Mouse (Mus musculus): ENCODE results near the gene Clasp1.

The Clasp1 gene

DNA sequence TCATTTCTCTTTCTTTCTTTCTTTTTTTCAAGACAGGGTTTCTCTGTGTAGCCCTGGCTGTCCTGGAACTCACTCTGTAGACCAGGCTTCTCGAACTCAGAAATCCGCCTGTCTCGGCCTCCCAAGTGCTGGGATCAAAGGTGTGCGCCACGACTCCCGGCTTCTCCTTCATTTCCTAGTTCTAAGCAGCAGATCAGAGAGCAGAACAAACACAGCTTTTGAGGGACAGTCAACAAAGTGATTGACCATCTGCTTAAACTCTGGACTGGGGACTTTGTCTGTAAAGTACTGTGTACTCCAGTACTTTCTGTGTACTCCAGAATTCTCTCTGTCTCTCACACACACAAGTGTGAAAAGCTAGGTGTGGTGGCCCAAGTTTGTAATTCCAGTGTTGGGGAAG is 14.1 kb downstream of the Clasp1 start:
- no peak for DNase-seq (ENCODE audit: low spot score)

DNA sequence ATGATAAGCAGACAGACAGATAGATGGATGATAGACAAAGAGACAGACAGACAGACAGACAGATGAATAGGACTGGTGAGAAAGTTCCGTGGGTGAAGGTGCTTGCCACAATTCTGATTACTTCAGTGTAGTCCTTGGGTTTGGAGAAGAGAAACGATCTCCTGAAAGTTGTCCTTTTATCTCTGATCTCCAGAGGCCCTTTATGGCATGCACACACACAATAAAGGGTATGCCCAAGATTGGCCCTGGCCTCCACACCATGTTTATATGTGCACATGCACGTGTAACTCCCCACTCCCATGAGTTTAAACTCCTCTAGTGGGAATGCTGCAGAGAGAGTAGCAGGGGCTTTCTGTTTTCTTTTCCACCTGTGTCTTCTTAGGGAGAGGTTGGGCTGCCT is 14.6 kb downstream of the Clasp1 start:
- DNase-seq (ENCODE audit: low spot score), result no peak

DNA sequence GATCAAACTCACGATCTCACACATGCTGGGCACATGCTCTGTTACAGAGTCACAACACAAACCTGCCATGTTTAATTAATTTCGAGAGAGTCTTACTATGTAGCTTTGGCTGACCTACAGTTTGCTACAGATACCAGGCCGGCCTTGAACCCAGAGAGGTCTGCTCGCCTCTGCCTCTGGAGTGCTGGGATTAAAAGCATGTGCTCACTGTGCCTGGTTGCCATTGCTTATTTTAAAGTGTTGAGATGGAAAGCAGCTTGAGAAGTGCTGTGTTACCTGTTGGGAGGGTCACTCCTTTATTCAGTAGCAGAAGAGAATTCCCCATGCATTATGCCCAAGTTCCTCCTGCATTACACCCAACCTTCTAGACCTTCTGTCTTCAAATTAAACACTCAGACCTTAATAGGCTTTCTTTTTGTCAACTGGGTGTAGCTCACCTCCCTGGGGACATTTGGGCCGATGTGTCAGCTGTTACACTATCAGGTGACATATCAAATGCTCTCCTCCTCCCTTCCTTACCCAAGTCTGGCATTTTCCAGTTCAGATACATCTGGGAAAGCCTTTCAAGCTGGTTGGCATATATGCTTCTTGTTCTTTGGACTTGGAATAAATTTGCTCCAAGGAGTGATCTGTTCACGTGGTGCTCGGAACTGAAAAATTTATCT is 18.9 kb downstream of the Clasp1 start:
- DNase-seq (ENCODE audit: low spot score), result no peak

DNA sequence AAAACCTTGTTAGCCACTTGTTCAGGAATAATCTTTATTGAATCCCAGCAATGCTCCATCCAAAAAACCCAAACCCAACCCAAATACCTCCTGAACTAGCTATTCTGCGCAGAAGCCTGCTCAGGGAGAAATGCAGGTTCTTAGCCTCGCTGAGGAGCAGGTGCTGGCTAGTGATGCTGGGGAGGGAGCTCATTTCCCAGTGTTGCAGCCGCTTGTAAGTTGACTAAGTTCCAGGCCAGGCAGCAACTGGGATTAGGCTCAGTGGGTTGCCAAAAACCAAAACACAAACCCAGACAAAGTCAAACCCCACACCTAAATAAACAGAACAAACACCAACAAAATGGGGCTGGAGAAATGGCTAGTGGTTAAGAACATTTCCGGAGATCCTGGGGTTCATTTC is 20.4 kb downstream of the Clasp1 start:
- DNase-seq (ENCODE audit: low spot score), result no peak

DNA sequence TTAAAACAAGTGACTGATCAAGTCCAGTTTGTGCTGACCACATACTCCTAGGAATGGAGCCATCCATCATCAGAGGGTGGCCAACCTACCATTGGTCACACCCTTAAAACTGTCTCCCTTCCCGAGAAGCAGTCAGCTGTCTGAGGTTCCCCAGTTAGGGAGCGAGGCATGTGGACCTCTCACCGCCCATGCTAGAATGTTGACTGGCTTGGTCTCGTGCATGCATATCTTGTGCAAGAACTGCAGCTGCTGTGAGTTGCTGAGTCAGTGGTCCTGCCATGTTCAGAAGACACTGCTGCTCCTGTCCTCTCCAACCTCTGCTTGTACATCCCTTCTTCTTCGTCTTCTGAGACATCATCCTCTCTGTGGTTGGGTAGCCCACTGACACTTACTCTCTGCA is 22.0 kb downstream of the Clasp1 start:
- no peak for DNase-seq (ENCODE audit: low spot score)

DNA sequence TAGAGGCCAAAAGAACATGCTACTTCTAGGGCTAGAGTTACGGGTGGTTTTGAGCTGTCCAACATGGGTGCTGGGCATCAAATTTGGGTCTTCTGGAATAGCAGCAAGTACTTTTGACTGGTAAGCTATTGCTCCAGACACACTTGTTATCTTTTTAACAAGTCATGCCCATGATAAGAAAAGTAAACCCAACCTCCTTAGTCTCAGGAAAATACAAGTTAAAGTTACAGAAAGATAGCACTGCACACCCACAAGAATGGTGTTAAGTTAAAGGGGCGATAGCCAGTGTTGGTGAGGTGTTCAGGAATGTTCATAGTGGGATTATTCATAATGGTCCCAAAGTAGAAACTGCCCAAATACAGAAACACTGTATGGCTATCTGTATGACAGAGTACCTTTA is 24.3 kb downstream of the Clasp1 start:
- no peak for DNase-seq (ENCODE audit: low spot score)

GRCm38 (mm10) chr1:118417047-118417730 is 28.3 kb downstream of the Clasp1 start:
- no peak for DNase-seq (ENCODE audit: low spot score)

DNA sequence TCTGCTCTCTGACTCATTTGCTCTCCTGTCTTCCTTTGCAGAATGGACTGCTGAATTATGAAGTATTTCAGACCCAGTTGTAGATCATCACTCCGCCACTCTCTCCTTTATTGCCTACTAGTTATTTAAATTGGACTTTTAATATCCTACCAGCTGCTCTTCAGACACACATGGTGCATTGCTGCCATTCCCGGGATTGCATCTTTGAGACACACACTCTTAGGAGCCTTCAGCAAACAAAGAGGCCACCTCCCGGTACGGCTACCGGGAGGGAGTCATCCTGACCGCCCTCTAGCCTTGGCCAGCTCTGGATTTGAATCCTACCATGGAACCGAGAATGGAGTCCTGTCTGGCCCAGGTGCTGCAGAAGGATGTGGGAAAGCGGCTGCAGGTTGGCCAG is 30.5 kb downstream of the Clasp1 start:
- DNase-seq (ENCODE audit: low spot score), result no peak

DNA sequence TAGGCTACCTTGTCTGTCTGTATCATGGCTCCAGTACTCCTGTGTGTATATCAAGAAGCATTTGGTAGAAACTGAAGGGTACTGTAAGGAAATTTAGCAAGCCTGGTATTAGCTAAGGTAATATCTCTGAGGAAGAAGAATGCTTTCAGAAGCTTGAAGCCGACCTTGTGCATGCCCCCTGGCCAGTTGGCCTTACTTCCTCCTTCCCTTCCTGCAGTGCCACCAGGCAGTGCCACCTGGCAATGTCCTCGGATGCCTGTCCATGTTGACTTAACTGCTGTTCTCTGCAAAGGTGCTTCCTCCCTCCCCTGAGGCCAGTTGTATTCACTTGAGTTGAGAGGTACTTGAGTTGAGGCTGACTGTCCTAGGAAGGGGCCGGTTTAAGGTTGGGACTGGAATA is 32.3 kb downstream of the Clasp1 start:
- no peak for DNase-seq (ENCODE audit: low spot score)

- no peak for DNase-seq (ENCODE audit: low spot score)
Observed at GRCm38 (mm10) chr1:118422812-118423211, 34.0 kb downstream of the Clasp1 start.

- no peak for DNase-seq (ENCODE audit: low spot score)
Observed at GRCm38 (mm10) chr1:118425982-118426381, 37.1 kb downstream of the Clasp1 start.

GRCm38 (mm10) chr1:118428354-118429084 is 39.7 kb downstream of the Clasp1 start:
- no peak for DNase-seq (ENCODE audit: low spot score)

- DNase-seq (ENCODE audit: low spot score), result no peak
Observed at GRCm38 (mm10) chr1:118431548-118431947, 42.7 kb downstream of the Clasp1 start.

DNA sequence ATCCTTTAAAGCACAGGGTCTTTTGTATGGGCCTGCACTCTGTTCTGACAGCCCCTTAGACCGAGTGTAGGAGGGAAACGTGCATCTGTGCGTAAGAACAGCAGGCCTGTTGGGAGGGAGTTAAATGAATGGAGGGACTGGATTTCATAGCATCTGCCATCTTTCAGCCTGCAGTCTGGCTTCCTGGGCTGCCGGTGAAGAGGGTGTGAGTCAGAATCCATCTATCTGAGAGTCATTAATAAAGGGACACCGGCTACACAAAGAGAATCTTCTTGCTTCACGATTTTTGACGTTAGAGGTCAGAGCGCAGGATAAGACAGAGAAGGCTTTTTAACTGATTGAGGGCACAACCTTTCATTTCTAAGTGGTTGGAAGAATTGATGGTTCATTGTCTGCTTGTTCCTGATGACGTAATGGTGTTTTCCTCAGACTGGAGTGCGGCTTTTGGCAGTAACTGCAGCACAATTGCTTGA is 46.2 kb downstream of the Clasp1 start:
- DNase-seq (ENCODE audit: low spot score), result no peak

DNA sequence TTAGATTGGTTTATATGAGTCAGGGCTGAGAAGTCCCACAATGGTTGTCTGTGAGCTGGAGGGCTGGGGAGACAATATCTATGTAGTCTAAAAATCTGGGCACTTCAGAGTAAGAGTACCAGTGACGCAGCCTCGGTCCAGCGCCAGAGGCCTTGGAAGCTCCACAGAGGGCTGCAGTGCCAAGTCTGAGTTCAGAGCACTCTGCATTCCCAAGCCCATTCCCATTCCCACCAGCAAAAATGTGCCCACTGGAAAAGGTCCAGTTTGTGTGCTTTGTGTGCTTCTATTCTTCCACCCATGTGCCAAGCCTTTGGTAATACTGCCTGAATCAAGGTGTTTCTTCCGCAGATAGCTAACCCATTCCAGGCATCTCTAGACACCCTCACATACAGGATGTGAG is 49.0 kb downstream of the Clasp1 start:
- DNase-seq (ENCODE audit: low spot score), result no peak

GRCm38 (mm10) chr1:118438332-118438731 is 49.5 kb downstream of the Clasp1 start:
- no peak for DNase-seq (ENCODE audit: low spot score)

- DNase-seq (ENCODE audit: low spot score), result no peak
Observed at GRCm38 (mm10) chr1:118440547-118440946, 51.7 kb downstream of the Clasp1 start.

DNA sequence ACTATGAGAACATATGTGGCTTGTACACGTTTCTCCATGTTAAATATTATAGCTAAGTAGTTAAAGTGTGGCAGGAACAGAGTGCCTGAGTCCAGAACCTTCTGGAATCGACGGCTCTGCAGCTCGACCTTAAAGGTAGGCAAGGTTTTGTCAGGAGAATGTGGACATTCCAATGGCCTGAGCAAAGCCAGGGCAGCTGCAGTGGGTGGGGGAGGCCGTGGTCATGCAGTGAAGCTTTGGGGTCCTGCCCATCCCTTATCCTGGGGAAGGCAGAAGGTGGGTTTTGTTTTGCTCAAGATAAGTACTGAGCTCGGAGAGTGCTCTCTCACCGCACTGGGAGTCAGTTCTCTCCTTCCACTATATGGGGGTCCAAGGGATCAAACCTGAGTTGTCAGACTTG is 55.6 kb downstream of the Clasp1 start:
- no peak for DNase-seq (ENCODE audit: low spot score)

DNA sequence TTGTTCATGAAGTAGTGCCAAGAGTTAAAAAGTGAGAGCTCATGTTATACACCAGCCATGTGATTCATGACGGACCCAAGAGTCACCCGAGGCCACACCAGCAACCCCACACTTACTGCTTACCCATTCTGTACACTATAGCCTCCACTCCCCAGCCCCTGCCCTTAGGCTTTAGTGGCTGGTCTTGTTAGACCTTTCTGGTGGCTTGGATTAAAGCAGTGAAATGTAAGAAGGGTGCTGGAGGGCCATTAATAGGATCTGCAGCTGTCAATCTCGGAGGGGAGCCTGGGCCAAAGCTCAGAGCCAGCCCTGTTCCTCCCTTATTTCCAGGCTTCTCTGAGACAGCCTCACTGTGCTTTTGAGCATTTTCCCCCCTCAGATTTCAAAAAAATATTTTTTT is 56.1 kb downstream of the Clasp1 start:
- DNase-seq (ENCODE audit: low spot score), result no peak

- no peak for DNase-seq (ENCODE audit: low spot score)
Observed at GRCm38 (mm10) chr1:118445441-118445840, 56.6 kb downstream of the Clasp1 start.

GRCm38 (mm10) chr1:118446006-118446405 is 57.1 kb downstream of the Clasp1 start:
- DNase-seq (ENCODE audit: low spot score), result no peak

GRCm38 (mm10) chr1:118447131-118447530 is 58.3 kb downstream of the Clasp1 start:
- no peak for DNase-seq (ENCODE audit: low spot score)

- DNase-seq (ENCODE audit: low spot score), result no peak
Observed at GRCm38 (mm10) chr1:118448214-118448613, 59.4 kb downstream of the Clasp1 start.

Data from spleen, adult 12 weeks (tissue).